Mouse (Mus musculus) brain, embryonic 14.5 days (tissue): Measurements from ENCODE around the gene Dlgap1. TPM values are rescaled to one million over a fixed set of nuclear protein-coding genes. Genes with fewer than 3 reads are reported as not detected.
A peak's percentile ranks its signal among the peaks of the same experiment; 100 is the strongest.

Experiments
- DNase-seq: peaks from one replicate; pipeline ENCODE4 v3.0.0-alpha.2; 2011; ENCODE audit warnings: low read depth
- CTCF ChIP-seq: fragments of 200-500 bp; IDR thresholded peaks from 2 replicates; pipeline ENCODE4 v1.5.1; 2012; ENCODE audit warnings: inconsistent platforms, mild to moderate bottlenecking, moderate library complexity, borderline replicate concordance; ENCODE audit not compliant: insufficient read depth, insufficient read length; ENCODE audit errors: extremely low read depth
- POLR2A ChIP-seq: fragments of 200-500 bp; IDR thresholded peaks from 2 replicates; pipeline ENCODE4 v1.6.1; 2012; ENCODE audit warnings: mild to moderate bottlenecking, inconsistent platforms, borderline replicate concordance; ENCODE audit not compliant: poor library complexity, insufficient read depth, insufficient read length, severe bottlenecking; ENCODE audit errors: extremely low read depth
- polyA plus RNA-seq: library from polyadenylated mRNA; depleted of rRNA; stranded (reverse); fragments of >200 nt; gene quantifications from 2 replicates; pipeline ENCODE4 v1.2.3, GENCODE M21; 2012; rRNA removed

The Dlgap1 gene
- polyA plus RNA-seq = 19.4 and 25.4 TPM in 2 replicates

DNA sequence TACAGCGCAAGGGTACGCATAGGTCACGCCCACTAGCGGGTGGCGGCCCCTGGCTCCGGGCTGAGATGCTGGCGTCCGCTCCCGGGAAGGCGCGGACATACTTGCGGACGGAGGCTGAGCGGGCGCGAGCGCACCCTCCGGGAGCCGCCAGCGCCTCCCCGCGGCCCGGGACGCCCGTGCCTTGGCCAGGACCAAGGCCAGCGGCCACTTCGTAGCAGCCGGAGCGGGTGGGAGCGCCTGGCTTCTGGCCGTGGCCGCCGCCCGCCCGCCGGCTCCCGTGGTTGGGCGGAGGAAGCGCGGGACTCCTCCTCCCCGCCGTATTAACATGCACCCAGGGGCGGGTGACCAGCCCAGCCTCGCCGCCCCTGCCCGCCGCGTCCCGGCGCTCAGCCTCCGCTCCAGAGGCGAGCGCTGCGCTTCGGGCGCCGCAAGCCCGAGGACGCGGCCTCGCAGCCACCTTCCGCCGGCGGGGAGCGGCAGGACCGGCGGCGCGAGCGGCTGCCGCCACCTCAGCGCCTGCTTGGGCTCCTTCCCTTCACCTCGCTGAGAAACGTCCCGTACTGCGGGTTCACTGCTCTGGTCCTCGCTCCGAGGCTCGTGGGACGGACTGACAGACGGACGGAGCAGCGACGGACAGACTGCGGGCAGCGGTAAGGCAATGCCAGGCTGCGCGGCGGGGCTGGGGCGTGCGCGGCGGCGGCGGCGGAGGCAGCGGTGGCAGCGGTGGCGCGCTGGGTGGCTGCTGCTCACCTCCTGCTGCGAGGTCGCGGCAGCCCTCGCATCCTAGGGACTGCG, at the start of gene Dlgap1:
TSS of gene Dlgap1 (plus strand) at position 53 of the 795 bp plus-strand sequence.
- peak; percentile 89 for DNase-seq
- peak; percentile 43; the same call in 1 of the 2 replicates for TF ChIP-seq CTCF
- 0 out of 2 replicates have a peak, but pooled peaks have one; percentile 31 for TF ChIP-seq POLR2A

DNA sequence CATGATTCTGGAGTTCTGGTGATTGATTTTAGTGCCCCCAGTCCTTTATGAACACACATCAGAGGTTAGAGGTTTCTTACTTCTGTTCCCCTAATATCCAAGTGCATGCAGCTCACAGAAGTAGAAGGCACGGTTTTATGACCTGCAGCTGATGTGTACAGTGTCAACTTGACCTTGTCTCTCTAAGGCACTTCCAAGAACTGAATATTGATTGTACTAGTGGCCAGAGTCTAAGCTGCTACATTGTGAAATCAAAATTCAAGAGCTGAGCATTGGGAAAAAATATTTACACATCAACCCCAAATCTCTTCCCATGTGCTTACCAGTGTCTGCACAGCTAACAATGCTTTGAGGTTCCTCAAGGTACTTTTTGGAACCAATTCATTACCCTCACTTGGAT, 13.9 kb upstream of the Dlgap1 start:
- TF ChIP-seq CTCF (no peak), POLR2A (no peak)
- DNase-seq = no peak

- DNase-seq = peak; percentile 63
- no peak for TF ChIP-seq CTCF
- no peak for TF ChIP-seq POLR2A
Observed at GRCm38 (mm10) chr17:69969816-69970750, 1.2 kb downstream of the Dlgap1 start.

GRCm38 (mm10) chr17:69973081-69973480, 4.2 kb downstream of the Dlgap1 start:
- no peak for TF ChIP-seq CTCF
- no peak for TF ChIP-seq POLR2A

DNA sequence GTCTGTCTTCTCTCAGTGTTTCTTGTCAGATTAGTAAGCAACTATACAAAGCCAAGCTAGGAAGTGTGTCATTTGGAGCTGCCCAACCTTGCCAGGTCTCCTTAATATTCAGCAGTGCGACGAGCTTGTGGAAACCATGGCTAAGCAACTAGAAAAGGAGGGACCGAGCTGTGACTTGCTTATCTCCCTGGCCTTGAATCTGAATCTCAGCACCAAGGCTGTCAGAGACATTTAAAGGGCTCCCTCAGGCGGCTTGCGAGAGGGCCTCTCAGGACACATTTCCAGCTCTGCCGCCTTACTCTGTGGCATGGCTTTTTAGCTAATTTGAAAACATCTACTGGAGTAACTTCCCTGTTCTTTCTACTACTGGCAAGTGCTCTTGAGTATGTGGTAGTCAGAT, 5.1 kb downstream of the Dlgap1 start:
- DNase-seq = no peak
- TF ChIP-seq POLR2A (no peak), CTCF (no peak)

More at GRCm38 (mm10) chr17:69973081-69973480, 4.2 kb downstream of the Dlgap1 start:
- DNase-seq = no peak

- TF ChIP-seq CTCF (no peak), POLR2A (no peak)
- DNase-seq = no peak
Observed at GRCm38 (mm10) chr17:69982236-69982923, 13.5 kb downstream of the Dlgap1 start.

- DNase-seq = no peak
- TF ChIP-seq CTCF (no peak), POLR2A (no peak)
Observed at GRCm38 (mm10) chr17:69996406-69996805, 27.5 kb downstream of the Dlgap1 start.

DNA sequence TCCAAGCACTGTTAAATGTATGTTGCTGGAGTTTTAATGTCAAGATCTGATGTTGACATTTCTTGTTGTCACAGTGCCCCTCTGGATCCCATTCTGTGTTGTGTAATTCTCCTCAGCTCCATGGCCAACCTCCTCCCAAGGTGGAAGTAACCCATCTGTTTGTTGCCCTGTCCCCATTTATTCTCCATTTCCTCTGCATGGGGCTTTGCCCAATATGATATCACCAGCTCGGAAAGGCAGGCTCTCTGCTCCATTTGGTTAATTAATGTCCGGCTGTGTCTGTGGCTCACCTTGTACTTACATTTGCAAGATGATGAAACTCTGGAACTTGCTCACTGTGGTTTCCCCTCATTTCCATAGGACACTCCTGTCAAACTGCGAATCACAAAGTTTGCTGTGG, 33.2 kb downstream of the Dlgap1 start:
- no peak for TF ChIP-seq POLR2A
- TF ChIP-seq CTCF = no peak

GRCm38 (mm10) chr17:70004628-70005027, 35.8 kb downstream of the Dlgap1 start:
- TF ChIP-seq CTCF (no peak), POLR2A (no peak)
- no peak for DNase-seq

More for the DNA sequence above, 33.2 kb downstream of the Dlgap1 start:
- no peak for DNase-seq

- no peak for TF ChIP-seq POLR2A
- no peak for TF ChIP-seq CTCF
- no peak for DNase-seq
Observed at GRCm38 (mm10) chr17:70007607-70008006, 38.7 kb downstream of the Dlgap1 start.
